Mouse (Mus musculus): ENCODE measurements at regions not wholly inside any gene's neighbourhood (a gene's known extent, or its start where the extent isn't known, plus 50 kb on each side); places are given as distances from the start of the nearest gene placed in this dataset.

- TF ChIP-seq E2F4 (IDR thresholded peaks at IDR 0.05; ENCODE audit: insufficient replicate concordance, low read depth, low read length) = no peak
- no peak for TF ChIP-seq CTCF (conservative IDR thresholded peaks at IDR 0.05 in 1 of 2, IDR thresholded peaks at IDR 0.05 in 1 of 2; ENCODE audit: low read depth in 2 of 2, low read length in 2 of 2)
- TF ChIP-seq TCF12 (IDR thresholded peaks at IDR 0.05; ENCODE audit: low read depth, low read length) = no peak
- TF ChIP-seq ZNF384 (IDR thresholded peaks at IDR 0.05; ENCODE audit: low read depth, low read length) = no peak
- TF ChIP-seq BHLHE40 (IDR thresholded peaks at IDR 0.05; ENCODE audit: low read depth, low read length) = no peak
Measured at GRCm38 (mm10) chr10:111576395-111577069, 70.4 kb downstream of the Phlda1 start.
